Mouse (Mus musculus) right cerebral cortex, postnatal 10 days (tissue): ENCODE data around the gene Itpr2.
"Not testable (repeated sequence)": the region's sequence is repeated elsewhere in the genome, so short reads cannot be mapped to it uniquely, and the experiment has no call there.

ENCODE experiments used
- DNase-seq, 2 experiments: peaks; one replicate each; pipeline ENCODE4 v3.0.0; 2021; ENCODE audit warnings: low spot score in 2 of 2

Gene Itpr2

GRCm38 (mm10) chr6:146468361-146468760 is 33.7 kb downstream of the Itpr2 start:
- no peak for DNase-seq

DNA sequence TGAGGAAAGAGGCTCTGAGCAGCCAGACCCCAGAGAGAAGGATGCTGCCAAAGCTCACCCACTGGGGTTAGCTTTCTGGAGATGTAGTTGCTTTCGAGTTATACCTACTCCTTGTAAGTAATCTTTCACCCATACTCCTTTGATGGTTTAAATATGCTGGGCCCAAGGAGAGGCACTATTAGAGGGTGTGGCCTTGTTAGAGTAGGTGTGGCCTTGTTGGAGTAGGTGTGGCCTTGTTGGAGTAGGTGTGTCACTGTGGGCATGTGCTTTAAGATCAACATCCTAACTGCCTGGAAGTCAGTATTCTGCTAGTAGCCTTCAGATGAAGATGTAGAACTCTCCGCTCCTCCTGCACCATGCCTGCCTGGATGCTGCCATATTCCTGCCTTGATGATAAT is 37.4 kb downstream of the Itpr2 start:
- DNase-seq: not testable (repeated sequence)

DNA sequence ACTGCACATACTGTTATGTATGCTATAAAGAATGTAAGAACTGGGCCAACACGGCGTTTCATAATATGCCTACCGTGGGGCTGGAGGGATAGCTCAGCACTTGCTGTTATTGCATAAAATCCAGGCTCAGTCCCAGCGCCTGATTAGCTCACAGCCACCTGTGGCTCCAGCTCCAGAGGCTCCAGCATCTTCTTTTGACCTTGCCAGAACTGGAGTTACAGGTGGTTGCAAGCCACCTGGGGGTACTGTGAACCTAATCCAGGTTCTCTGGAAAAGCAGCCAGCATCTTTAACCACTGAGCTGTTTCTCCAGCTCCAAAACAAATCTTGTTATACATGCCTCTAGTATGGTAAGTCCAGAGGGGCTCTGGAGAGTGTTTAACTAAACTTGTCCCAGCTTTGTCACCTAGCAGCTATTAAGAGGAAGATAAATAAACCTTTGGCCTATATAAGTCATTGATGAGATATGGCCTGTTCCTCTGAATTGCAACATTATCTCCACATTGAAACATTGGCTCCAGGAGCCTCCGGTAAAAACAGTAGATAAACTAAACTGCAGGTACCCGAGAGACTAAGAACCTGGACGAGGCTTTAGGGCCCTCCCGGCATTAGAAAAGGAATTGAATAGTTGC is 37.9 kb downstream of the Itpr2 start:
- DNase-seq: no peak

- no peak for DNase-seq
Measured at GRCm38 (mm10) chr6:146460936-146461335, 41.1 kb downstream of the Itpr2 start.

- DNase-seq: no peak
Measured at GRCm38 (mm10) chr6:146458436-146458835, 43.6 kb downstream of the Itpr2 start.

- no peak for DNase-seq
Measured at GRCm38 (mm10) chr6:146456741-146457140, 45.3 kb downstream of the Itpr2 start.

- no peak for DNase-seq
Measured at GRCm38 (mm10) chr6:146454520-146455511, 47.2 kb downstream of the Itpr2 start.

DNA sequence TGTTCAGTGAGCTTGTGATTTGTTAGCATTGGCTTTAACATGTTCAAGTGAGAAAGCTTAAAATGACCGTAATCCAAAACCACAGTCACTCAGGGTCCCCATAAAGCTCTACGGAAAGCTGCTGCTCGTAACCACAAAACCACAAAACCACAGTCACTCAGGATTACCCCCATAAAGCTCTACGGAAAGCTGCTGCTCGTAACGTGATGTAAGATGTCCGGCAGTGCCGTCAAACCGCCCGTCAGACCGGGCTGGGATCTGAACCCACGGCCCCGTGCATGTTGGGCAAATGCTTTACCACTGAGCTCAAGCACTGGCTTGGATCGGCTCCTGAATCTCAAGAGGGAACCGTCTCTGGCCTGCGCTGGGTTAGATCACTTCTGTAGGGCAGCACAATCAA is 49.5 kb downstream of the Itpr2 start:
- DNase-seq: no peak

DNA sequence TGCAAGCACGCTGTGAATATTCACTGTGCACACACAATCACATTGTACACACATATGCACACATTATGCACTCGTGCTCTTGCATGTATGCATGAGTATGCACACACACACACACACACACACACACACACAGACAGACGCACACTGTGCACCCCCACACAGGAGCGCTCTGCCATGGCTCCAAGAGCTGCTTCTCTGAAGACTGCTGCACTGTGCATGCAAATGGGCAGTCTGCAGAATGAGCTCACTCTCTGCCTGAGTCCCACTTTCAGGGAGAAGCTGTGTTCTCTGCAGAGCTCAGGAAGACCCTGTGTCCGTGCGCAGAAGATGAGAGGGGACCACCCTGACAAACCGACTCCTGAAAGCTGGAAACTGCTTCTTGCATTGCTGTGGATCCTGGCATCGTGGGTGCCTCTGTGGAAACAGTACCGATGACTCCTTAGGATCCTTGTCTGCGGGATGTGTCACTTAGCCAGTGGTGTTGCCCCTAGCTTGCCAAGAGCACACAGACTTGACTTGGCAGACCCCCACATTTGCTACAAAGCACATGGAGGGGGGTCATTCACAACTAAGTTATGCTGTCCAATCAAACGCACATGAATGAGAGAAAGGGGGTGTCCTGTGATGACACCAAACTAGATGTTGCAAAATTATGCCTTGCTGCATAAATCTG is 55.9 kb downstream of the Itpr2 start:
- peak; percentile 53 for DNase-seq

DNA sequence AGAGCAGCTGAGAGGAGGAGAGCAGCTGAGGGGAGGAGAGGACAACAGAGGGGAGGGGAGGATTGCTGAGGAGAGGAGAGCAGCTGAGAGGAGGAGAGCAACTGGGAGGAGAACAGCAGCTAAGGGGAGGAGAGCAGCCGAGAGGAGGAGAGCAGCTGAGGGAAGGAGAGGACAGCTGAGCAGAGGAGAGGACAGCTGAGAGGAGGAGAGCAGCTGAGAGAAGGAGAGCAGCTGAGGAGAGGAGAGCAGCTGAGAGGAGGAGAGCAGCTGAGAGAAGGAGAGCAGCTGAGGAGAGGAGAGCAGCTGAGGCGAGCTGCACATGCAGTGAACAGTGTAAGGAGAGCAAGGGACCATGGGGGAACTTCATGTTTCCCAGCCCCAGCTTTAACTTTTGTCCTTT is 62.2 kb downstream of the Itpr2 start:
- DNase-seq: no peak

DNA sequence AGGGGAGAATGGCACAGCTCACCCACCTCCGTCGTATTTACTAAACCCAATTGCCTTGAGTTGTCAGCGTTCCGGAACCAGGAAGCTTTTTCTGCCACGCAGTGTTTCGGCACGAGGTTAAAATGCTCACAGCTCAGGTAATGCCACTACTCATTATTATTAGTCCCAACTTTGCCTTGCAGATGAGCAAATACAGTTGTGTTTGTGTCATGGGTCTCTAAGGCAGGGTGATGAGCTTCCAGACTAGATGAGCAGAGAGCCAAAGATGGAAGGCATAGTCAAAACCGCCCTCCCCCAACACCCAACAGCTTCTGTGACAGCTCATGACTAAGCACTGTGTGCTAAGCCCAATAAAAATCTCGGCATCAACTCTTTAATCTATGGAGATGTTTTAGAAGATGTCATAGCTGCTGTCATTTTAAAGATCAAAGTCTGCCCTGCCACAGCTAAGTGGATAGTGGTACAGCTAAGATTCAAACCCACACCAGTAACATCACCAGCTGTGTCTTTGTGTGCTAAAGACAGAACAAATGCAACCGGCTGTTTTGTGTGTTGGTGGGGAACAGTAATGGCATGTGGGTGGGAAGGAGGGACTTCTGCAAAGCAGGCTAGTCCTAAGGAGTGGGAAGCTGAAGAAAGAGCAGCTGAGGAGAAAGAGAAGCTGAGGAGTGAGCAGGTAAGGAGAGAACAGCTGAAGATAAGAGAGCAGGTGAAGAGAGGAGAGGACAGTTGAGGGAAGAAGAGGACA is 62.8 kb downstream of the Itpr2 start:
- DNase-seq: no peak

DNA sequence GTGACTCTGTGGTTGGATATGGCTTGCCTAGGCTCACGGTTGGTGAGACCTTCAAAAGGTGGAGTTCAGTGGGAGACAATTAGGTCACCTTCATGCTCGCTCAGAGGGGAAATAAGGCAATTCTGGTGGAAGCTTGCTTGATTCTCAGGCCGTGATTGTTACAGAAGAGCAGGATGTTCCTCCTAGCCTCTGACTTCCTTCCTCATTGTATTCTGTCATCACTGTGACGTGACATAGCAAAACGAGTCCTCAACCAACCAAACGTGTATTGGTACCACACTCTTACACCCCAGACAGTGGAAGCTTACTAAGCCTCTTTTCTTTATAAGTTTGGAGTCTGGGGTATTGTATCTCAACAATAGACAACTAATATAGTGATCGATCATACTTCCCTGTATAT is 64.0 kb downstream of the Itpr2 start:
- no peak for DNase-seq

DNA sequence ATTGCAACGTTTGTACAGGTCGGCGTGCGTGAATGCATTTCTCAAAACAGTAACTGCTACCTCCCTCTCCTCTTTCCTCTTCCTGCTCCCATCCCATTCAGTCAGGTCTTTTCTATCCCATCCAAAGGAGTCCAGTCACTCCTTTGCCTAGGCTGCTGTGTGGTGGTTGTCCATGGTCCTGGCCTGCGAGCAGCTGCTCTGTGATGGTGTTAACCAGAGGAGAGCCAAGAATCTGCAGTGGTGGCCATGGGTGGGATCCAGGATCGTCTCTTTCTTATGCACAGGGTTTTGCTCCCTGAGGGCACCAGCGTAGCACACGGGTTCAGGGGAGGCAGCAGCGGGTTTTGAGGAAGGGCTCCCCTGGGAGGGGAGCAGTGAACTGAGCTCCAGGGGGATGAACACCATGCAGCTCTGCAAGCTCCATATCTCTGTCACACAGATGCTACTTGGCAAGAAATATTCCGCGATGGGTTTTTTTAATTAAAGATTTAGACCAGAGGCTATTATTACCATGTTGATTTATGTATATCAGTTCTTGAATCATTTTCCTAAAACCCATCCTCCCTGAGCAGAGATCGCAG is 65.0 kb downstream of the Itpr2 start:
- DNase-seq: no peak

- DNase-seq: no peak
Measured at GRCm38 (mm10) chr6:146434217-146434616, 67.8 kb downstream of the Itpr2 start.

DNA sequence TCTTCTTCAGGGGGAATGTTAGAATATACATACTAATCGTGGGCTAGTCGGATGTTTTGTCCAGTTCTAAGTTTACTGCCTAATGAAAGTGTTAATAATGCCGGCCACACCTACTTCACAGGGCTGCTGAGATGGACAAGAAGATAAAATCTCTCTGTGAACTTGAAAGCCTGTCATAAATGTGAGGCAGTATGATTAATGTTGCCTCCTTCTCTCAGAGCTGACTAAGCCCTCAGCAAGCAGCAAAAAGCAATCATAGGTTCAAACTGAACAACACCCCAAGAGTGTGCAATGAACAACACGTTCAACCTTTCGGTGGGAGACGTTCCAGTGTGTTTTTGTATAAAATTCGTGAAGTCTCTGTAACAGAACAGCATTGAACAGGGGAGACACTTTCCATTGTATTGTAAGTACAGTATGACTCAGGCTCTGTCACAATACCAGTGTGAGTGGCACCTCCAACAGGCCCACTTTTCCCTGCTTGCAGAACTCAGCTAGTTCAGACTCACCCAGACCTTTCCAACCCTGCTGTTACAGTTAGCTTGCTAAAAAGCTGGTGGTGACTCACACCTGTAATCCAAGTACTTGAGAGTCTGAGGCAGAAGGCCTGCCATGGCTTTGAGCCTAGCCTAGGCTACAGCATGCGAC is 69.7 kb downstream of the Itpr2 start:
- DNase-seq: peak in 1 of 2 experiments; percentile 6

- no peak for DNase-seq
Measured at GRCm38 (mm10) chr6:146431777-146432176, 70.2 kb downstream of the Itpr2 start.

DNA sequence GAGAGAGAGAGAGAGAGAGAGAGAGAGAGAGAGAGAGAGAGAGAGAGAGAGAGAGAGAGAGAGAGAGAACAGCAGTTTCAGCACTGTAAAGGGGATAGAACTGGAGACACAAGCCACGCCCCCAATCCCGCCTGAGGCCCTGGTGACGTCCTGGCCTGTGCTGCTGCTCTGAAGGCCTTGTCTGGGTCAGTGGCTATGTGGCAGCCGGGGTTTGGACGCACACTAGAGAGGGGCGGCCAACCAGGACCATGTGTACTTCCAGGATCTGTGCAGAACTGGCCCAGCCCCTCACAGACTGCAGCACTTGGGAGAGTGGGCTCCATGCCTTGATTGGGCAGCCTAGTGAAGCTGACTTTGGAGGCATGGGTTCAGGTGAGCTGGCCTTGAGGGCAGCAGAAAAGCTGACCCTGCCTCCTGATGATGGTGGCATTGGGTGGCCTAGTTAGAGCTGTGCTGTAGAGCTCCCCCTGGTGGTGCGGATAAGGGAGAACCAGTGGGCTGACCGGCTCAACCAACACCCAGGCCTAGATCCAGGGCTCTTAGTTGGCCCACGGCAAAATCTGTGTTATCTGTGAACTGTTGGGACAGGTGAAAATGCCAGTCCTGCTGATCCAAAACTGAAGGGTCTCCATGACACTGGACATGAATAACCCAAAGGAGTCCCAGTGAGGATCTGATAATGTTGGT is 72.2 kb downstream of the Itpr2 start:
- peak in 1 of 2 experiments; percentile 29 for DNase-seq

DNA sequence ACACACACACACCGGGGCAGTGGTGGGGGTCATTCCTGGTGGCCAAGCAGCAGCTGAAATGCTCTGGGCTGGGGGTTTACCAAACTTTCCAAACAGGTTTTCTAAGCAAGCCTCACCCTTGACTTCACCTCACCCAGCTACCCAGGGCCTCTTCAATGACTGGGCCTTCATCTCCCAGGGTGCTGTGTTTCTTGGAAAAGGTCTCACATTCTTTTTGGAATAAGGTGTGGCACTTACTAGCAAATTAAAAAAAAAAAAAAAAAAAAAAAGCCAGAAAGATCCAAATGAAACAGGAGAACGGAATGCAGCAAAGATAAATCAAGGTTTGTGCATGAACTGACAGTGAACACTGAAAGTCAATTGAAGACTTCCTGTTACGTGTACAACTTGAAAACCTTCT is 77.2 kb downstream of the Itpr2 start:
- DNase-seq: no peak

GRCm38 (mm10) chr6:146424326-146424725 is 77.7 kb downstream of the Itpr2 start:
- DNase-seq: no peak

DNA sequence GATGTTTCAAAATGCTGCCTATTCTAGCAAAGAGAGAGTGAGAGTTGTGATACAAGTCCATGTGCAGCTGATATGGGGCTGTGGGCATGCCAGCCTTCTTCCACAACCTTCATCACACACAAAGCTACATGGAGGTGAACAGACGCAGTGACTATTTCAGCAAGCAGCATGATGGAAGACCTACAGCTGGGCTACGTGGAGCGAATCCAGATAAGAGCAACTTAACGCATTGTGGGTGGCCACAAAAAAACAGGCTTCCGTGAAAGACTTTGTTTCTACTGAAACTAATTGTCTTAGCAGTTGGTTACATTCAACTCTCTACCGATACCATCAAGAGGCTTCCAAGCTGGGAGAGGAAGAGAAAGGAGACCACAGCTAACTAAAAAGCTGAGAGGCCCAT is 81.3 kb downstream of the Itpr2 start:
- no peak for DNase-seq
